Mouse (Mus musculus) spleen, embryonic (tissue): ENCODE results near the gene Mcee.

Experiments
- CTCF ChIA-PET: fragments of 350-600 bp; sonication (Branson Sonifier 250); formaldehyde crosslinking; loops from one replicate; lab custom pipeline; 2022; lab: Charles Lee

Gene Mcee

GRCm38 (mm10) chr7:64392122-64392818 is at the start of gene Mcee, which contains the start of gene Mphosph10:
Gene Mcee (plus strand): TSS chr7:64392607.
Gene Mphosph10 (minus strand): TSS chr7:64392268.
- CTCF ChIA-PET, result no interaction called here

DNA sequence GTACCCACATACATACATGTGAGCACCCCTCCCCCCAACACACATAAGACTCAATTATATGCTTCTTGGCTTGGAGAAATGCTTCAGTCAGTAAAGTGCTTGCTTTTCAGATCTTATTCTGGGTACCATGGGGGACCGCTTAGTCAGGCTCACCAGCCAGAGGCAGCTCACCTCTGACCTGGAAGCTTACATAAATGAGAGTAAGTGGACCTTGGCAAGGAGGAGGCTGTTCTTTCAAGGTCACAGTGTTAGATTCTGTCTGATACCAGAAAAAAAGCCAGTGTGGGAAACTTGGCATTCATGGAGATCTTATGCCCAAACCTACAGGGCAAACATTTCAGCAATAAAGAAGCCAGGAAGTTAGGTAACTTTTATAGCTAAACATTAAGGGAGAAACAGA is 44.6 kb upstream of the Mcee start:
- CTCF ChIA-PET, result no interaction called here

- CTCF ChIA-PET, result no interaction called here
Observed at GRCm38 (mm10) chr7:64349147-64349861, 43.1 kb upstream of the Mcee start.

- CTCF ChIA-PET, result no interaction called here
Observed at GRCm38 (mm10) chr7:64351087-64351486, 41.3 kb upstream of the Mcee start.

DNA sequence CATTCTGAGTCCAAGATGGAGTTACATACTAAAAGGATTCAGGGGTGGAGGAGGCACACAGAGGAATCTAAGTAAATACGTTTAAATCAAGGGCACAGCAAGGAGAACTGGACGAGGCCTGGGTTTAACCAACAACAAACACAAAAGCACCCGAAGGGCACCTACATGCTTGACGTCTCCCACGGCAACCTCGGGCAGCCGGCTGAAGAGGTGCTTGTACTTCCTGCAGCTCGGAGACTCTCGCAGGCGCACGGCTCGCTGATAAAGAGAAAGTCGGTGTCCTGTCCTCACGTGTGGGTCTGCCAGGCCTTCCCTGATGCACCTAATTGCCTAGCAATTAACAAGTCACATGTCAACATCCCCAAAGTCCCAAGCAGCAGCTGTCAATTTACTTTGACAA is 38.2 kb upstream of the Mcee start:
- CTCF ChIA-PET, result no interaction called here

- CTCF ChIA-PET, result interaction anchor here (0.6 kb wide), 1 partner anchor 42 kb away, joined by 3 read pairs; no protein-coding TSS in a partner anchor
Observed at GRCm38 (mm10) chr7:64356661-64357060, 35.7 kb upstream of the Mcee start.

- CTCF ChIA-PET, result no interaction called here
Observed at GRCm38 (mm10) chr7:64357405-64357804, 35.0 kb upstream of the Mcee start.

GRCm38 (mm10) chr7:64358666-64359065 is 33.7 kb upstream of the Mcee start:
- CTCF ChIA-PET, result no interaction called here

GRCm38 (mm10) chr7:64359943-64360585 is 32.3 kb upstream of the Mcee start:
- CTCF ChIA-PET, result no interaction called here

DNA sequence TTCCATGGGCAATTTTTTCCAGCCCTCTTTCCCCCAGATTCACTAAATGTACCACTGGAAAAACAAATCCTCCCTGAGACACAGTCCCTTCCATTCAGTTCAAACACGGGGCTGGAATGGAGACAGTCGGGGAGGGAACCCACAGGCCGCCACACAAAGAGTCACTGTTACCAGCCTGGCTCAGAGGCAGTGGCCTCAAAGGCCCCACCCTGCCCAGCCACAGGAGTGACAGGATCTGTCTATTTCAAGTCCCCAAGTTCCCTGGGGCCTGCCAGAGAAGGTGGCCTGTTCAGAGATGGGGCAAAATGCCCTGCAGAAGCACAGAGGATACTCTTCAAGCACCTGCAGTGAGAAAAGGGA is 31.8 kb upstream of the Mcee start:
- CTCF ChIA-PET, result no interaction called here

DNA sequence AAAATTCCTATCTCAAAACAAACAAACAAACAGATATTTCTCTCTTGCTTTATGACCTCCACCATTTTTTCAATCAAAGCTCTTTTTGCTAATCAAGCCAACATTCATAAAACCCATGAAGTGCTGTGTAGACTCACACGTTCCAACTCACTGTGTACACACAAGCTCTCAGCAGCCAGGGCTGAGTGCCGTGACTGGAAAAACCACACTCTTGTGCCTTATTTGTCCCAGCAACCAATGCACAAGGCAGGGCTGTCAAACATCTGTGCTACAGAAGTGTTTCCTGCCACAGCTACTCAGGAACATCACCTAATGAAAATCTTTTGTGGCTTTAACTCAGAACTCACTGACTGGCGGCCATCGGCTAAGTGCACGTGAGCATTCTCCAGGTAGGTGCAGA is 26.5 kb upstream of the Mcee start:
- CTCF ChIA-PET, result no interaction called here

- CTCF ChIA-PET, result no interaction called here
Observed at GRCm38 (mm10) chr7:64369841-64370240, 22.6 kb upstream of the Mcee start.

DNA sequence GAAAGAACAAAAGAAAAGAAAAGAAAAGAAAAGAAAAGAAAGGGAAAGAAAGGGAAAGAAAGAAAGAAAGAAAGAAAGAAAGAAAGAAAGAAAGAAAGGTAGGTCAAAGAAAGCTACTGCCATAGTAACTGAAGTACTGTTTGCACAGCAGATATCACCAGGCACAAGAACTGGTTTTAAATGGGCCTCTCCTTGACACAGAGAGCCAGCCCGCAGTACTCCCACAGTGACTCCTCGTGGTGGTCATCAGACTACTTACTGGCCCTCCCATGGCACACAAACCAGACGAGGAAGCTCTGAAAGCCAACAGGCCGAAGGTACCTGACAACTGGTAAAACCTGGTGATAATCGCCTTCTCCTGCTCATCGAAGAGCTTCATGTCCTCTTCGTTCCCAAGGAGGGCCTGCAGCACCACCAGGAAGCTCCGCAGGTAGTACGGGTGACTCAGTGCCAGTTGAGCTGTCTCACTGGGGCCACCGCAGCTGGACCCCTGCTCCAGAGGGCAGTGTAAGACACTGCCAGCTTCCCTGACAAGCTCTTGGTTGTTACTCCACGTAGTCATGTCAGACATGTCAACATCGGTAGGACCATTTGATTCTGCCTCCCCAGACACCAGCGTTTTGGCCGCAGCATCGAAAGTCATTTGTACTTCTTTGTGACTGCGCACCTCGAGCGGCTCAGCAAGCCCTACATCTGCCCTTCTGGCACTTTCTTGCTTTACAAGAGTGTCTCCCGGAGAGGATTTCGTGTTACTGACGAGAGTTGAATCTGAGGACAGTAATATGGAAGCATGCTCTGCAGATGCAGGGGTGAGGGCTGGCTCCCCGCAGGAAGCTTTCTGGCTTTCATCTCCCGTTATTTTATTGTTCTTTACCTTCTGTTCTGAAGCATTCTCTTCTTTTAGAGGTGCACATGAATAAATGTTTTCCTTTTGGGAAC is 20.2 kb upstream of the Mcee start:
- CTCF ChIA-PET, result no interaction called here

DNA sequence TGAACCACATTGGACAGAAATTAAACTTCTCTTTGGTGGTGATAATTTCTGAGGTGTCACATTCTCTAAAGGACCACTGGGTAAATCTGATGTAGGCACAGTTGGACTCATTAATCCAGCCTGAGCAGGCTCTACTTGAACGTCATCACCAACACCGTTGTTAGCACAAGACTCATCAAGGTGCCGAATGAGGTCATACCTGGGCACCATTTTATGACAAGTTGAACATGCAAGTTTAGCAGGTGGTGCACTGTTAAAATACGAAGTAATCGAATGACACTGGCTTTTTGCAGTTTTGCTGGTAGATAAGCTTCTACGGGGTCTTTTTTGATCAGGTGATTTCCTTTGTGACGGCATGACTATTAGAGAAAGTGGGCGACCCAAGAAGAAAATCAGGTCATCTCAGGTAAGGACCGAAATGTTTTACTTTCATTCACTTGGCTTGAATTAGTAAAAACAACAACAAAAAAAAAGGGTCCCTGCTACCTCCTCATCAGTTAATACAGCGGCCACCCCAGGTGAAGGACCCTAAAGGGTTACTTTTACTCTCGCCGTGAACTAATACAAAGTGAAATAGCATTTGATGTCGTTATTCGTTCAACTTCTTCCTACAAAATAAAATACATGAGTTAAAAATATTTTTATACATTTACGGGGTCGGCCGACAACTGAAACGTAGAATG is 19.1 kb upstream of the Mcee start:
- CTCF ChIA-PET, result no interaction called here

- CTCF ChIA-PET, result no interaction called here
Observed at GRCm38 (mm10) chr7:64373830-64374562, 18.4 kb upstream of the Mcee start, which contains the start of gene Fan1. Gene Fan1 (minus strand): TSS chr7:64374095.

- CTCF ChIA-PET, result no interaction called here
Observed at GRCm38 (mm10) chr7:64391479-64391878, 928 bp upstream of the Mcee start.

- CTCF ChIA-PET, result no interaction called here
Observed at GRCm38 (mm10) chr7:64392819-64393151, 378 bp downstream of the Mcee start.

DNA sequence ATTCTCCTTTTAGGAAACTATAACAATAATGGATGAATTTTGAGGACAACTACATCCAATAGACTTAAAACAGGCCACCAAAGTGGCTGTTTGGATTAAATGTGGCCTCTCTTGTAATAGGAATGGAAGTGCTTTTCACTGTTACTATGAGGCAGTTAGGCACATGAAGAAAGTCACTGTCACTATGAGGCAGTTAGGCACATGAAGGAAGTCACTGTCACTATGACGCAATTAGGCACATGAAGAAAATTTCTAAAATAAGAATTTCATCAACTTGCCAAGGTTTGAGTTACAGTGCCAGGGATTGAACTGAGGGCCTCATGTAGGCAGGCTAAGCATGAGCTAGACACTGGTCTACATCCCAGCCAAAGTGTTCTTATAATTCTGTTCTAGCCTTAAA is 8.3 kb downstream of the Mcee start:
- CTCF ChIA-PET, result no interaction called here

- CTCF ChIA-PET, result no interaction called here
Observed at GRCm38 (mm10) chr7:64402452-64402851, 10.0 kb downstream of the Mcee start.

DNA sequence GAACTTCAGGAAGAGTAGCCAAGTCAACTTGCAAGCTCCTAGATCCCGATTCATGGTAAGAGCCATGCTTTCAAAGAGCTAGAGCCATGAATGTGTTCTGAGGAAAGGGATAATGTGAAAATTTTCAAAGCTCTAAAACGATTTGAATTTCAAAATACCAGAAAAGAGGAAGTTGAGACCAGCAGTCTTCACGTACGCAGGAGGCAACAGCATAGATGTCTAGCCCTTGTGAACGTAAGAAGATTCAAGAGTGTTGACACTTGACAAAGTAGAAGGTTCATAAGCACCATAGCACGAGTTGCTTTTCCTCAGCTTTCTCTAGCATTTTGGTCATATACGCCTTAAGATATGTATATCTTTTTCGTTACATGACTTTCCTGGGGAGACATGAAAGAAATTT is 11.6 kb downstream of the Mcee start:
- CTCF ChIA-PET, result no interaction called here

GRCm38 (mm10) chr7:64424861-64425260 is 32.5 kb downstream of the Mcee start:
- CTCF ChIA-PET, result no interaction called here
